9 mouse cellular contexts compared by ENCODE assay signal in genomic region chr2:3422548-3422947, GRCm38 (mm10). TPM values are rescaled to one million over a fixed set of nuclear protein-coding genes. Genes with fewer than 3 reads are reported as not detected.
DNase-seq lines count a peak whose midpoint lies in the region; ATAC-seq lines count a peak whose summit lies in the region.
"Had no signal": no experiment of that assay in that cellular context is flagged by ENCODE, and none has a peak within 500 bp of the region (broad histone marks: within the 10 kb centered on the region; RNA-seq: fewer than 3 reads in every experiment).

TSS of gene Meig1 (minus strand) at chr2:3422648.

- H3K4me3 ChIP-seq in limb, embryonic 12.5 days (replicated peaks), result no peak within 1 kb of the TSS
- no peak within 1 kb of the TSS for H3K4me3 ChIP-seq in limb, embryonic 10.5 days
- peak within 1 kb of the TSS; percentile 79 for H3K4me3 ChIP-seq in embryonic facial prominence, embryonic 10.5 days
- H3K4me3 ChIP-seq in hindbrain, embryonic 14.5 days (replicated peaks; ENCODE audit: low read length), result no peak within 1 kb of the TSS; the same call in 1 of the 2 replicates
- H3K4me3 ChIP-seq in midbrain, embryonic 14.5 days (replicated peaks; ENCODE audit: low read depth, low read length), result no peak within 1 kb of the TSS

- peaks cover 13% of the 10 kb centered on the region for H3K27me3 ChIP-seq in limb, embryonic 12.5 days
- H3K27me3 ChIP-seq in limb, embryonic 10.5 days (ENCODE audit: low read depth, poor library complexity, severe bottlenecking), result peaks cover 9% of the 10 kb centered on the region; the same call in 1 of the 2 replicates
- peaks cover 14% of the 10 kb centered on the region for H3K27me3 ChIP-seq in embryonic facial prominence, embryonic 10.5 days (replicated peaks; ENCODE audit: low read depth, poor library complexity, severe bottlenecking)
- no peaks in the 10 kb centered on the region for H3K27me3 ChIP-seq in hindbrain, embryonic 14.5 days (ENCODE audit: control insufficient read depth, insufficient read depth, low read length)
- peaks cover 4% of the 10 kb centered on the region; the same call in 1 of the 2 replicates for H3K27me3 ChIP-seq in midbrain, embryonic 14.5 days (ENCODE audit: control insufficient read depth, insufficient read depth, low read length)

- H3K9me3 ChIP-seq in limb, embryonic 12.5 days, result no peaks in the 10 kb centered on the region
- no peaks in the 10 kb centered on the region for H3K9me3 ChIP-seq in limb, embryonic 10.5 days (replicated peaks)
- H3K9me3 ChIP-seq in embryonic facial prominence, embryonic 10.5 days, result no peaks in the 10 kb centered on the region
- no peaks in the 10 kb centered on the region for H3K9me3 ChIP-seq in hindbrain, embryonic 14.5 days (ENCODE audit: control insufficient read depth, low read length)
- H3K9me3 ChIP-seq in midbrain, embryonic 14.5 days (ENCODE audit: control insufficient read depth, low read length), result no peaks in the 10 kb centered on the region

- peaks cover 10% of the 10 kb centered on the region; the same call in 1 of the 2 replicates for H3K4me1 ChIP-seq in limb, embryonic 12.5 days (replicated peaks)
- peaks cover 19% of the 10 kb centered on the region; the same call in 1 of the 2 replicates for H3K4me1 ChIP-seq in limb, embryonic 10.5 days
- peaks cover 21% of the 10 kb centered on the region for H3K4me1 ChIP-seq in embryonic facial prominence, embryonic 10.5 days
- H3K4me1 ChIP-seq in hindbrain, embryonic 14.5 days (replicated peaks; ENCODE audit: control insufficient read depth, insufficient read depth, low read length), result peaks cover 12% of the 10 kb centered on the region
- peaks cover 10% of the 10 kb centered on the region for H3K4me1 ChIP-seq in midbrain, embryonic 14.5 days (ENCODE audit: control insufficient read depth, insufficient read depth, low read length)

- H3K9ac ChIP-seq in limb, embryonic 12.5 days (replicated peaks), result no peak within 1 kb of the TSS
- H3K9ac ChIP-seq in hindbrain, embryonic 14.5 days, result no peak within 1 kb of the TSS
- H3K9ac ChIP-seq in midbrain, embryonic 14.5 days (replicated peaks; ENCODE audit: low read length), result no peak within 1 kb of the TSS

- ATAC-seq in limb, embryonic 12.5 days (ENCODE audit: insufficient number of reproducible peaks, insufficient read depth, low FRiP score, low TSS enrichment, low read depth), result no peak
- no peak for ATAC-seq in hindbrain, embryonic 14.5 days (ENCODE audit: low FRiP score)
- no peak for ATAC-seq in midbrain, embryonic 14.5 days (ENCODE audit: low FRiP score, low TSS enrichment)
- no peak for ATAC-seq in megakaryocyte progenitor cell, adult 5-6 weeks (replicated peaks; ENCODE audit: poor library complexity)

- DNase-seq in limb, embryonic 10.5 days (ENCODE audit: low spot score), result no peak
- no peak for DNase-seq in embryonic facial prominence, embryonic 10.5 days (ENCODE audit: low spot score)
- no peak for DNase-seq in hindbrain, embryonic 14.5 days (ENCODE audit: low spot score)
- no peak for DNase-seq in midbrain, embryonic 14.5 days
- DNase-seq in adrenal gland, postnatal 10 days, result no peak
- DNase-seq: cerebellum, adult 9-11 months; layer of hippocampus, postnatal 36 days had no signal

- H3K27ac ChIP-seq in limb, embryonic 12.5 days, result no peak within 1 kb of the TSS
- no peak within 1 kb of the TSS for H3K27ac ChIP-seq in limb, embryonic 10.5 days
- no peak within 1 kb of the TSS for H3K27ac ChIP-seq in embryonic facial prominence, embryonic 10.5 days (replicated peaks)
- H3K27ac ChIP-seq in hindbrain, embryonic 14.5 days, result no peak within 1 kb of the TSS
- no peak within 1 kb of the TSS for H3K27ac ChIP-seq in midbrain, embryonic 14.5 days (replicated peaks; ENCODE audit: low read depth, low read length)

- H3K4me2 ChIP-seq in limb, embryonic 12.5 days, result peak within 1 kb of the TSS; percentile 92; the same call in 1 of the 2 replicates
- peak within 1 kb of the TSS; percentile 80 for H3K4me2 ChIP-seq in hindbrain, embryonic 14.5 days (replicated peaks)
- H3K4me2 ChIP-seq in midbrain, embryonic 14.5 days (ENCODE audit: low read length), result peak within 1 kb of the TSS; percentile 92

- H3K36me3 ChIP-seq in limb, embryonic 12.5 days, result no peaks in the 10 kb centered on the region
- H3K36me3 ChIP-seq in limb, embryonic 10.5 days, result no peaks in the 10 kb centered on the region
- no peaks in the 10 kb centered on the region for H3K36me3 ChIP-seq in embryonic facial prominence, embryonic 10.5 days (replicated peaks)
- H3K36me3 ChIP-seq in hindbrain, embryonic 14.5 days (replicated peaks; ENCODE audit: control insufficient read depth, insufficient read depth), result no peaks in the 10 kb centered on the region
- H3K36me3 ChIP-seq in midbrain, embryonic 14.5 days (ENCODE audit: control insufficient read depth, insufficient read depth, low read length), result 0 out of 2 replicates have a peak, but pooled peaks cover 3% of the 10 kb centered on the region

- 74% methylated on average over 3 of the region's 3 CpGs for WGBS in limb, embryonic 12.5 days
- 67% methylated on average over 3 of the region's 3 CpGs for WGBS in limb, embryonic 10.5 days
- 73% methylated on average over 3 of the region's 3 CpGs for WGBS in embryonic facial prominence, embryonic 10.5 days
- WGBS in hindbrain, embryonic 14.5 days, result 74% methylated on average over 3 of the region's 3 CpGs
- whole genome bisulfite sequencing in midbrain, embryonic 14.5 days, result 71% methylated on average over 3 of the region's 3 CpGs

RNA-seq across cellular contexts. Expression of gene Meig1, which starts in this region (rescaled TPM):
- not detected in 2 replicates for polyA plus RNA-seq in limb, embryonic 12.5 days (2016; fragmentation: Nextera tagmentation; extraction: Ambion mirVana)
- polyA plus RNA-seq in limb, embryonic 10.5 days (2016; fragmentation: Nextera tagmentation; extraction: Ambion mirVana), result not detected in 2 replicates
- polyA plus RNA-seq in embryonic facial prominence, embryonic 10.5 days (2016; fragmentation: Nextera tagmentation; extraction: Ambion mirVana), result 0.41 and 0.84 TPM in 2 replicates
- 6.5 and 8.4 TPM in 2 replicates for polyA plus RNA-seq in hindbrain, embryonic 14.5 days (2014; fragmentation: Nextera tagmentation; extraction: Ambion mirVana)
- polyA plus RNA-seq in midbrain, embryonic 14.5 days (2014; fragmentation: Nextera tagmentation; extraction: Ambion mirVana), result 3.2 and 4.2 TPM in 2 replicates
- total RNA-seq in adrenal gland, postnatal 10 days (2021), result under 1 TPM; 0.73 to 0.99 TPM
- total RNA-seq in megakaryocyte progenitor cell, adult 5-6 weeks (2015), result not detected in 2 replicates
- total RNA-seq in megakaryocyte progenitor cell, adult 5-6 weeks (2017), result not detected in 2 replicates
